Mouse (Mus musculus): ENCODE measurements around the gene Ldha.
"Not testable (repeated sequence)": the region's sequence is repeated elsewhere in the genome, so short reads cannot be mapped to it uniquely, and the experiment has no call there.

The Ldha gene

DNA sequence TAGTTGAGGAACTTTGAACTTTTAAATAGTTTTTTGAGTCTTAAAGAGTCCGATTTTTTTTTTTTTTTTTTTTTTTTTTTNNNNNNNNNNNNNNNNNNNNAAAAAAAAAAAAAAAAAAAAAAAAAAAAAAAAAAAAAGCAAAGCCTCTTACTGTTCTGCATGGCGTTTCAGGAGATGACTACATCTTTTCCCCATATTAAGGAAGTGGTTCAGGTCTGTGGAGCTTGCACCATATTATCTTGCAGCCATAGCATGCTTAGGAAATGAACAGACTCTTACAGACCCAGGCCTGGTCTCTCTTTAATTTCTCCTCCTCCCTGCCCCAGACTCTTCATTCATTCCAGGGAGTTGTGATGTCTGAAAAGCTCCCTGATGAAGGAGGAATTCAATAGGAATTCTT is 39.7 kb downstream of the Ldha start:
- ATAC-seq (ENCODE audit: low TSS enrichment) = no peak

DNA sequence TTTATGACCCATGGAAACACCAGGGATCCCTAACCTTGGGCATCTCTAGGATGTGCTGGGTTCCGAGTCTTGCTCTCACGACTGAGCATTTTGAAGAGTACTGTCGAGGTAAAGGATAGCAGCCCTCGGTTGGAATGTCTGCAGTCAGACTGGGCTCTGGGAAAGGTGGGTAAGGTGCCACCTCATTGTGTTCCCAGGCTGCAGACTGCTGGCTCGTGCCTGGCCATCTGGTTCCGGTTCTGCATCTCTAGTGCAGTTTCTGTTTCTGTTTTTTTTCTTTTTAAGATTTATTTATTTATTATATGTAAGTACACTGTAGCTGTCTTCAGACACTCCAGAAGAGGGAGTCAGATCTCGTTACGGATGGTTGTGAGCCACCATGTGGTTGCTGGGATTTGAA is 40.7 kb downstream of the Ldha start:
- ATAC-seq (ENCODE audit: low TSS enrichment) = not testable (repeated sequence)

DNA sequence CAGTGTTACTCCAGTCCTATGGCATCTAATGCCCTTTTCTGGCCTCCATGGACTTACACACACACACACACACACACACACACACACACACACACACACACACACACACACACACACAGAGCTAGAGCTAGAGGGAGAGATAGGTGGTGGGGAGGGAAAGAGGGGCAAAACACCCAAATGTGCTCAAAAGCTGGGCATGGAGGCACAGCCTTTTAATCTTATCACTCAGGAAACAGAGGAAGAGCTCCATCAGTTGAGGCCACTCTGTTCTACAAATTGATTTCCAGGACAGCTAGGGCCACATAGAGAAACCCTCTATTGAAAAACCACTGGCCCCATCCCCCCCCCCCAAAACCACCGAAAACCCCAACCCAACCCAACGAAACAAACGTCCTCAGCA is 42.0 kb downstream of the Ldha start:
- no peak for ATAC-seq (ENCODE audit: low TSS enrichment)

DNA sequence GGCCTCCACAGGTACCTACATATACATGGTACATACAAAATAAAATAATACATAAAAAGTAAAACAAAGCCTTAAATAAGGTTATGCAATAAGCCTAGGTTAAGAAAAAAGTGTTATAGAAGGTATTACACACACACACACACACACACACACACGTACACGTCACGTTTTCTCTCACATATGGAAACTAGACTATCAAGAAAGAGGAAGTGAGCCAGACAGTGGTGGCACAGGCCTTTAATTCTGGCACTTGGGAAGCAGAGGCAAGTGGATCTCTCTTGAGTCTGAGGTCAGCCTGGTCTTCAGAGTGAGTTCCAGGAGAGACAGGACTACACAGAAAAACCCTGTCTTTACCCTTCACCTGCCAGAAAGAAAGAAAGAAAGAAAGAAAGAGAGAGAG is 54.2 kb downstream of the Ldha start:
- no peak for ATAC-seq (ENCODE audit: low TSS enrichment)

DNA sequence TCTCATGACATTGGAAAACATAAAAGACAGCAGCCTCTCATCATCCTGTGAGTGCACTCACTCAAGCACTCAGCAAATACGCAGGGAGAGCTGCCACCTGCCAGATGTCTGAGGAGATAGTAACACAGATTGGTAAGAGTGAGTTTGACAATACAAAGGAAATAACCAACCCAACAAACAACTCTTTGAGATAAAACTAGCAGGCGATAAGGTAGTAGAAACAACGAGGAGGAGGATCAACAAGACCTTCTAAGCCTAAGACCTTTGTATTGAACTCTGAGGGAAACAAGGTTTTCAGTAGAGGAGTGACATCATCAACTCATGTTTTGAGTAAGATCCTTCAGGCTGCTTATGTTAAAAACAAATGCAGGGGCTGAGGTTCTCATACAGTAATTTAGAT is 58.1 kb downstream of the Ldha start:
- no peak for ATAC-seq (ENCODE audit: low TSS enrichment)

Measured in frontal cortex, adult (tissue).